Mouse (Mus musculus) MEL (cell line): ENCODE results near the gene Rbfox2. TPM values are rescaled to one million over a fixed set of nuclear protein-coding genes. Genes with fewer than 3 reads are reported as not detected.
A peak's percentile ranks its signal among the peaks of the same experiment; 100 is the strongest.

Experiments used
- DNase-seq: peaks from one replicate; pipeline ENCODE4 v3.0.0; 2011; ENCODE audit warnings: low read depth, low spot score
- H3K27ac ChIP-seq: 2 replicates; pipeline ENCODE4 v1.5.1; 2012; ENCODE audit warnings: low read depth, mild to moderate bottlenecking, control low read depth, low read length, moderate library complexity; ENCODE audit not compliant: control insufficient read depth
- H3K27me3 ChIP-seq, 2 experiments: fragments of 150-350 bp in 1 of 2; sonication (generic) in 1 of 2; 2 replicates each; pipeline ENCODE4 v1.6.1; 2012; ENCODE audit warnings: low read length in 2 of 2, mild to moderate bottlenecking in 2 of 2, improper control_type of control experiment in 1 of 2, moderate library complexity in 1 of 2; ENCODE audit not compliant: insufficient read depth in 2 of 2, control insufficient read depth in 1 of 2
- H3K36me3 ChIP-seq, 2 experiments: 2 replicates each; pipeline ENCODE4 v1.6.1; 2012 to 2014; ENCODE audit warnings: low read length in 2 of 2, improper control_type of control experiment in 1 of 2, inconsistent platforms in 1 of 2, mild to moderate bottlenecking in 1 of 2; ENCODE audit not compliant: insufficient read depth in 2 of 2, control insufficient read depth in 1 of 2
- H3K4me1 ChIP-seq, 2 experiments: fragments of 150-350 bp in 1 of 2; sonication (generic) in 1 of 2; 2 replicates each; pipeline ENCODE4 v1.6.1; 2012; ENCODE audit warnings: low read length in 2 of 2, improper control_type of control experiment in 1 of 2, mild to moderate bottlenecking in 1 of 2; ENCODE audit not compliant: insufficient read depth in 2 of 2, control insufficient read depth in 1 of 2
- H3K4me3 ChIP-seq, 2 experiments: fragments of 150-350 bp in 1 of 2; sonication (generic) in 1 of 2; 2 replicates each; pipeline ENCODE4 v1.5.1; 2012; ENCODE audit warnings: low read depth in 2 of 2, low read length in 2 of 2, mild to moderate bottlenecking in 2 of 2, moderate library complexity in 2 of 2, control low read depth in 1 of 2, improper control_type of control experiment in 1 of 2; ENCODE audit not compliant: control insufficient read depth in 1 of 2, insufficient read depth in 1 of 2
- H3K79me2 ChIP-seq: 2 replicates; pipeline ENCODE4 v1.6.1; 2012; ENCODE audit warnings: mild to moderate bottlenecking, low read length, moderate library complexity; ENCODE audit not compliant: control insufficient read depth, poor library complexity, insufficient read depth
- H3K9ac ChIP-seq: 2 replicates; pipeline ENCODE4 v1.6.1; 2012; ENCODE audit warnings: low read depth, mild to moderate bottlenecking, control low read depth, low read length, moderate library complexity; ENCODE audit not compliant: control insufficient read depth, poor library complexity, severe bottlenecking
- H3K9me3 ChIP-seq: fragments of 150-350 bp; sonication (generic); replicated peaks from 2 replicates; pipeline ENCODE4 v1.6.1; 2012; ENCODE audit warnings: mild to moderate bottlenecking, low read length, improper control_type of control experiment, moderate library complexity; ENCODE audit not compliant: insufficient read depth
- CTCF ChIP-seq, 3 experiments: IDR thresholded peaks in 2 of 3; conservative IDR thresholded peaks in 1 of 3; 2 replicates each; pipeline ENCODE4 v1.5.1; 2011 to 2012; ENCODE audit warnings: low read length in 3 of 3, low read depth in 2 of 3, mild to moderate bottlenecking in 2 of 3, improper control_type of control experiment in 1 of 3, inconsistent platforms in 1 of 3, mixed read lengths in 1 of 3, moderate library complexity in 1 of 3; ENCODE audit not compliant: control insufficient read depth in 1 of 3, insufficient read depth in 1 of 3, poor library complexity in 1 of 3, severe bottlenecking in 1 of 3
- HCFC1 ChIP-seq: IDR thresholded peaks from 2 replicates; pipeline ENCODE4 v1.6.1; 2012; ENCODE audit warnings: low read depth, mild to moderate bottlenecking, inconsistent platforms, low read length, improper control_type of control experiment, moderate library complexity
- MAX ChIP-seq: IDR thresholded peaks from 2 replicates; pipeline ENCODE4 v1.6.1; 2011; ENCODE audit warnings: low read length, improper control_type of control experiment
- MEF2A ChIP-seq: IDR thresholded peaks from 2 replicates; pipeline ENCODE4 v1.6.1; 2014; ENCODE audit warnings: low read depth, mild to moderate bottlenecking, inconsistent platforms, low read length, improper control_type of control experiment; ENCODE audit not compliant: poor library complexity, insufficient replicate concordance, severe bottlenecking; ENCODE audit errors: extremely low read depth
- MYC ChIP-seq: IDR thresholded peaks from 2 replicates; pipeline ENCODE4 v1.6.1; 2011; ENCODE audit warnings: low read depth, mild to moderate bottlenecking, low read length, improper control_type of control experiment, moderate library complexity
- NRF1 ChIP-seq: IDR thresholded peaks from 2 replicates; pipeline ENCODE4 v1.6.1; 2014; ENCODE audit warnings: low read depth, mild to moderate bottlenecking, inconsistent platforms, low read length, improper control_type of control experiment, moderate library complexity; ENCODE audit not compliant: poor library complexity, insufficient read depth, severe bottlenecking
- POLR2AphosphoS2 ChIP-seq: IDR thresholded peaks from 2 replicates; pipeline ENCODE4 v1.6.1; 2011; ENCODE audit warnings: low read length, improper control_type of control experiment
- RAD21 ChIP-seq: IDR thresholded peaks from 2 replicates; pipeline ENCODE4 v1.6.1; 2011; ENCODE audit warnings: mild to moderate bottlenecking, low read depth, low read length, improper control_type of control experiment
- SIN3A ChIP-seq: IDR thresholded peaks from 2 replicates; pipeline ENCODE4 v1.6.1; 2012; ENCODE audit warnings: low read length, improper control_type of control experiment, inconsistent platforms
- TCF12 ChIP-seq: IDR thresholded peaks from 2 replicates; pipeline ENCODE4 v1.6.1; 2014; ENCODE audit warnings: low read depth, mild to moderate bottlenecking, inconsistent platforms, low read length, improper control_type of control experiment, moderate library complexity
- UBTF ChIP-seq: IDR thresholded peaks from 2 replicates; pipeline ENCODE4 v1.6.1; 2012; ENCODE audit warnings: low read depth, mild to moderate bottlenecking, inconsistent platforms, low read length, improper control_type of control experiment, moderate library complexity, borderline replicate concordance; ENCODE audit not compliant: insufficient read depth
- USF2 ChIP-seq, 2 experiments: IDR thresholded peaks; 2 replicates each; pipeline ENCODE4 v1.6.1; 2011 to 2012; ENCODE audit warnings: improper control_type of control experiment in 2 of 2, low read length in 2 of 2, borderline replicate concordance in 1 of 2, inconsistent platforms in 1 of 2, low read depth in 1 of 2, mild to moderate bottlenecking in 1 of 2; ENCODE audit not compliant: insufficient read depth in 1 of 2
- ZKSCAN1 ChIP-seq: IDR thresholded peaks from 2 replicates; pipeline ENCODE4 v1.6.1; 2012; ENCODE audit warnings: low read depth, mild to moderate bottlenecking, inconsistent platforms, low read length, improper control_type of control experiment, moderate library complexity
- ZMIZ1 ChIP-seq: IDR thresholded peaks from 2 replicates; pipeline ENCODE4 v1.6.1; 2012; ENCODE audit warnings: low read depth, mild to moderate bottlenecking, inconsistent platforms, low read length, improper control_type of control experiment, moderate library complexity
- ZNF384 ChIP-seq: IDR thresholded peaks from 2 replicates; pipeline ENCODE4 v1.6.1; 2012; ENCODE audit warnings: low read depth, mild to moderate bottlenecking, inconsistent platforms, low read length, improper control_type of control experiment
- polyA plus RNA-seq, 2 experiments: library from polyadenylated mRNA; stranded (reverse) in 1 of 2; unstranded in 1 of 2; fragments of >175 nt in 1 of 2; fragments of >200 nt in 1 of 2; gene quantifications; 2 replicates each; pipeline versions ENCODE4 v1.2.1 to v1.2.4; 2012; ENCODE audit warnings: low replicate concordance in 2 of 2, low read depth in 1 of 2; ENCODE audit not compliant: insufficient read length in 2 of 2, insufficient read depth in 1 of 2, missing spikeins in 1 of 2
- total RNA-seq: library from RNA; depleted of rRNA; stranded (reverse); fragments of 300-350 nt; gene quantifications from 2 replicates; pipeline ENCODE4 v1.2.3, GENCODE M21; 2012

Gene Rbfox2
- total and polyA plus RNA-seq, 3 experiments, result 3.4 to 6.0 TPM; not detected in 1

GRCm38 (mm10) chr15:77338924-77339429, 32.2 kb upstream of the Rbfox2 start:
- DNase-seq, result no peak
- Histone ChIP-seq H3K36me3 (no peaks in the 10 kb centered on the region), H3K9me3 (no peaks in the 10 kb centered on the region), H3K4me3 (no peak overlapping the region), H3K9ac (no peak overlapping the region), H3K4me1 (peaks cover 0 to 6% of the 10 kb centered on the region in 2 experiments; a peak in 2 of 4 replicates), H3K79me2 (no peaks in the 10 kb centered on the region), H3K27me3 (no peaks in the 10 kb centered on the region; a peak in 1 of 4 replicates), H3K27ac (no peak overlapping the region)
- TF ChIP-seq HCFC1 (no peak), CTCF (IDR thresholded peaks at IDR 0.05 in 2 of 3, conservative IDR thresholded peaks at IDR 0.05 in 1 of 3; ENCODE audit: control insufficient read depth in 1 of 3, insufficient read depth in 1 of 3, low read depth in 2 of 3, low read length in 3 of 3, poor library complexity in 1 of 3, severe bottlenecking in 1 of 3) (no peak), NRF1 (no peak), POLR2AphosphoS2 (no peak), USF2 (IDR thresholded peaks at IDR 0.05; ENCODE audit: borderline replicate concordance in 1 of 2, insufficient read depth in 1 of 2, low read depth in 1 of 2, low read length in 2 of 2) (no peak), MEF2A (no peak), SIN3A (no peak)

- DNase-seq, result no peak
- no peak overlapping the region for H3K4me3 ChIP-seq
- H3K4me1 ChIP-seq, result peaks cover 0 to 9% of the 10 kb centered on the region in 2 experiments; a peak in 2 of 4 replicates
- H3K27me3 ChIP-seq, result no peaks in the 10 kb centered on the region; a peak in 1 of 4 replicates
- no peaks in the 10 kb centered on the region for H3K36me3 ChIP-seq
- no peaks in the 10 kb centered on the region for H3K9me3 ChIP-seq
- no peak overlapping the region for H3K9ac ChIP-seq
- no peaks in the 10 kb centered on the region for H3K79me2 ChIP-seq
- TF ChIP-seq TCF12 (no peak), UBTF (no peak), ZKSCAN1 (no peak), USF2 (IDR thresholded peaks at IDR 0.05; ENCODE audit: borderline replicate concordance in 1 of 2, insufficient read depth in 1 of 2, low read depth in 1 of 2, low read length in 2 of 2) (no peak), ZMIZ1 (no peak), RAD21 (no peak), ZNF384 (no peak)
- TF ChIP-seq, all 39 proteins: peak for 0
- no peak overlapping the region for H3K27ac ChIP-seq
Observed at GRCm38 (mm10) chr15:77338451-77338850, 31.6 kb upstream of the Rbfox2 start.

- no peak overlapping the region for H3K9ac ChIP-seq
- TF ChIP-seq MAX (no peak), MYC (no peak), TCF12 (no peak), CTCF (IDR thresholded peaks at IDR 0.05 in 2 of 3, conservative IDR thresholded peaks at IDR 0.05 in 1 of 3; ENCODE audit: control insufficient read depth in 1 of 3, insufficient read depth in 1 of 3, low read depth in 2 of 3, low read length in 3 of 3, poor library complexity in 1 of 3, severe bottlenecking in 1 of 3) (peak in 1 of 3 experiments; percentile 1; a peak in 1 of 6 replicates)
- DNase-seq, result no peak
- no peaks in the 10 kb centered on the region; a peak in 1 of 4 replicates for H3K27me3 ChIP-seq
- H3K9me3 ChIP-seq, result no peaks in the 10 kb centered on the region
- H3K36me3 ChIP-seq, result no peaks in the 10 kb centered on the region
- peaks cover 0 to 9% of the 10 kb centered on the region in 2 experiments; a peak in 2 of 4 replicates for H3K4me1 ChIP-seq
- H3K79me2 ChIP-seq, result no peaks in the 10 kb centered on the region
- no peak overlapping the region for H3K4me3 ChIP-seq
- no peak overlapping the region for H3K27ac ChIP-seq
Observed at GRCm38 (mm10) chr15:77337926-77338325, 31.1 kb upstream of the Rbfox2 start.
